Mouse (Mus musculus) E14TG2a.4 (cell line): ENCODE results near the gene Ddx58.

Source experiments
- CTCF ChIP-seq: conservative IDR thresholded peaks from 2 replicates; pipeline ENCODE4 v1.5.1; 2014; ENCODE audit warnings: low read length
- NANOG ChIP-seq: IDR thresholded peaks from 2 replicates; pipeline ENCODE4 v1.6.1; 2014; ENCODE audit warnings: borderline replicate concordance, low read length, mixed read lengths
- POU5F1 ChIP-seq: IDR thresholded peaks from 2 replicates; pipeline ENCODE4 v1.6.1; 2014; ENCODE audit warnings: low read length, borderline replicate concordance

DNA sequence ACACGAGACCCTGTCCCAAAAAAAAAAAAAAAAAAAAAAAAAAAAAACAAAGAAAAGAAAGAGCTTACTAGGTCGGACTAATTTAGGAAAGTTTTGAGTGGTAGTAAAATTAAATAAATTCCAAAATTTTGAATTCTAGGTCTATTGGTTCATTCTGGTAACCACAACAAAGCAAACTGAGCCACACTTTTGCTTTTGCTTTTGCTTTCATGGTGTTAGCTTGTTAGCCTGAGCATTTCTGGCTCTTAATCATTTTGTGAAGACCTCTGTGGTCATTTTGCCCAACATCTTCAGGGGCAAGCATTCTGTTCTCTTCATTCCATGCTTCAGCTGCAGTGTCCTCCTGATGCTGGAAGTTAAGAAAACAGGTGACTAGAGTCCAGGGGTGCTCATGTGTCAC, 67.3 kb downstream of the Ddx58 start:
- TF ChIP-seq CTCF (no peak), POU5F1 (no peak), NANOG (no peak)
